Mouse (Mus musculus) hindbrain, embryonic 16.5 days (tissue): Measurements from ENCODE around the gene Slc12a8. TPM values are rescaled to one million over a fixed set of nuclear protein-coding genes. Genes with fewer than 3 reads are reported as not detected.

Experiments
- ATAC-seq: fragments of 200-750 bp; cut with Nextera tagmentation; 2 replicates; pipeline ENCODE4 v1.8.0; 2017; ENCODE audit warnings: moderate TSS enrichment, moderate library complexity
- H3K27ac ChIP-seq: fragments of 300-500 bp; sonication (generic); 2 replicates; pipeline ENCODE4 v1.5.1; 2014; ENCODE audit warnings: low read depth, mild to moderate bottlenecking, control low read depth, low read length, moderate library complexity
- H3K27me3 ChIP-seq: fragments of 300-500 bp; sonication (generic); replicated peaks from 2 replicates; pipeline ENCODE4 v1.6.1; 2014; ENCODE audit warnings: low read length; ENCODE audit not compliant: control insufficient read depth, insufficient read depth
- H3K36me3 ChIP-seq: fragments of 300-500 bp; sonication (generic); 2 replicates; pipeline ENCODE4 v1.6.1; 2014; ENCODE audit warnings: mild to moderate bottlenecking, low read length, moderate library complexity, mixed read lengths; ENCODE audit not compliant: control insufficient read depth, insufficient read depth
- H3K4me1 ChIP-seq: fragments of 300-500 bp; sonication (generic); 2 replicates; pipeline ENCODE4 v1.6.1; 2014; ENCODE audit warnings: low read depth, low read length; ENCODE audit not compliant: control insufficient read depth, insufficient read depth
- H3K4me2 ChIP-seq: fragments of 300-500 bp; sonication (generic); 2 replicates; pipeline ENCODE4 v1.6.1; 2014; ENCODE audit warnings: mild to moderate bottlenecking, low read length, control low read depth, moderate library complexity
- H3K4me3 ChIP-seq: fragments of 300-500 bp; sonication (generic); 2 replicates; pipeline ENCODE4 v1.5.1; 2014; ENCODE audit warnings: mild to moderate bottlenecking, low read length, control low read depth, moderate library complexity
- H3K9ac ChIP-seq: fragments of 300-500 bp; sonication (generic); 2 replicates; pipeline ENCODE4 v1.6.1; 2014; ENCODE audit warnings: low read depth, mild to moderate bottlenecking, control low read depth, low read length, moderate library complexity
- H3K9me3 ChIP-seq: fragments of 300-500 bp; sonication (generic); 2 replicates; pipeline ENCODE4 v1.6.1; 2014; ENCODE audit warnings: mild to moderate bottlenecking, low read length, moderate library complexity; ENCODE audit not compliant: control insufficient read depth
- WGBS: fragments of 180-500 bp; shearing (Covaris S2); extraction: QIAGEN DNeasy Blood & Tissue Kit; methylation state at CpG from one replicate; pipeline ENCODE4 v1.1.7; 2014; 5-methylcytosine and 5-hydroxymethylcytosine counted together
- polyA plus RNA-seq: library from polyadenylated mRNA; unstranded; fragments of >200 nt; fragmentation: Nextera tagmentation; extraction: Ambion mirVana; gene quantifications from 2 replicates; pipeline ENCODE4 v1.2.1, GENCODE M21; 2015

The Slc12a8 gene
- polyA plus RNA-seq, 1 experiment from 2014 or later, result 1.5 TPM

DNA sequence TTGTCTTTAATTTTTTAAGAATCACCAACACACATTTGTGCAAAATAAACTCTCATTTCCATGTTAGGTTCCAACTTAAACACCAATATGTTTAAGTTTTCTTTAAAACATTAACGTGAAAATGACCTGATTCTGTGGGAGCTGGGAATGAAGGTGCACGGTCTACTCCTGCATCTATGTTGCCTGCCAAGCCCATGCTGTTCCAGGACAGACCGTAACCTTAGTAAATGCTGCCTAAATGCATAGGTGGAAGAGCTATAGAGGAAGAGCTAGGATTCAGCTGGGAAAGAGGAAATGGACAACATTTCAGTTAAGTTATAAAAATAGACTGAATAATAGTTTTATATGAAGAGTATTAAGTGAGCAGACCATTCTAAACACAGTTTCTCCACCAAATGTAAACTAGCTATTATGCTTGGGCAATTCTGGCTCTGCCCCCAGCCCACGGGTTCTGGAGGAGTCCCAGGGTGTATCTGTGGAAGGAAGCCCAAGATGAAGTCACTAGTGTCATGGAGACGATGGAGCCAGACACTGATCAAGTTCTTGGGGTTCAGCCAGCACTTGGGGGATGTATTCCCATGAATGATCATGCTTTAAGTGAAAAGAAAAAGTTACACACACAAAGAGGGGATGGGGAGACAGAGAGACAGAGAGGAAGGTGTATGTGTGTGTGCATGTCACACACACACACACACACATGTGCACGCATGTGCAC lies 95.1 kb downstream of the Slc12a8 start:
- no peaks in the 10 kb centered on the region for H3K27me3 ChIP-seq
- ATAC-seq, result peak; percentile 54; the same call in 1 of the 2 replicates
- H3K9ac ChIP-seq, result no peak overlapping the region
- H3K36me3 ChIP-seq, result no peaks in the 10 kb centered on the region
- H3K4me2 ChIP-seq, result no peak overlapping the region
- no peak overlapping the region for H3K4me3 ChIP-seq
- no peaks in the 10 kb centered on the region for H3K4me1 ChIP-seq
- no peaks in the 10 kb centered on the region for H3K9me3 ChIP-seq
- H3K27ac ChIP-seq, result no peak overlapping the region
- 70% methylated on average over 6 of the region's 6 CpGs for WGBS

DNA sequence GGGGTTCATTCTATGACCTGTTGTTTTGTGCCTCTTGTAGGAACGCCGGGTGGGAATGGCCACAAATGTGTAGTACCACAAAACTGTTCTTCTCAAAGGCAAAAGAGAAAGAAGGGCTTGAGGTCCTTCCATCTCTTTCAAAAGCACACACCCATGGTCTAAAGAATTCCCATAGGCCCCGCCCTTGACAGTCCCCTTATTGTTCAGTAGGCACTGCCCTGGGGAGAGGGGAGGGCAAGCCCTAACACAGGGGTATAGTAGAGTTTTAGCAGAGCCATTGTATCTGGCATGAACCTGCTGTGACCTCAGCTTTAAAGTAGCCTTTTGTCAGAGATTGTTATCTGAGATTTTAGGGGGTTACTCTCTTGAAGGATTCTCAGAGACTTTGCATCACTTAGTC lies 98.9 kb downstream of the Slc12a8 start:
- H3K4me3 ChIP-seq, result no peak overlapping the region
- no peaks in the 10 kb centered on the region for H3K27me3 ChIP-seq
- 50% methylated on average over 3 of the region's 3 CpGs for WGBS
- H3K4me1 ChIP-seq, result no peaks in the 10 kb centered on the region
- no peak overlapping the region for H3K27ac ChIP-seq
- H3K9ac ChIP-seq, result no peak overlapping the region
- ATAC-seq, result no peak
- no peaks in the 10 kb centered on the region for H3K36me3 ChIP-seq
- H3K9me3 ChIP-seq, result peaks cover 2% of the 10 kb centered on the region; the same call in 1 of the 2 replicates
- no peak overlapping the region for H3K4me2 ChIP-seq

DNA sequence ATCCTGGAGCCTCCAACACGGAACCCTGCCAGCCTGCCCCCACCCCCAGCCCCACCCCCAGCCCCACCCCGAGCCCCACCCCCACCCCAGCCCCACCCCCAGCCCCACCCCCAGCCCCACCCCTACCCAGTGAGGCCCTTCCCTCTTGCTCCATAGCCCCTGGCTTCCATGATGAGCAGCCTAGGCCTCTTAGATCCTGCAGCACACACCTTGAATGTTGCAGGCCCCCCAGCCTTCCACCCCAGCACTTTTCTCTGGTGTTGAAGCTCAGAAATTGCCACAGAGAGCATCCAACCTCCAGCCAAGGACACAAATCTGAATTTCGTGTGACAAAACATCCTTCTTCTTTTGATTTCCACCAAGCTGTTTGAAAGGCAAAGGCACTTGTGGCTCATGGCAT lies 104.7 kb downstream of the Slc12a8 start:
- Histone ChIP-seq H3K27me3 (no peaks in the 10 kb centered on the region), H3K9me3 (peaks cover 2% of the 10 kb centered on the region; the same call in 1 of the 2 replicates), H3K4me2 (no peak overlapping the region), H3K4me1 (no peaks in the 10 kb centered on the region), H3K27ac (no peak overlapping the region), H3K9ac (no peak overlapping the region), H3K36me3 (no peaks in the 10 kb centered on the region), H3K4me3 (no peak overlapping the region)
- ATAC-seq, result no peak
- WGBS, result 71% methylated on average over 2 of the region's 3 CpGs

DNA sequence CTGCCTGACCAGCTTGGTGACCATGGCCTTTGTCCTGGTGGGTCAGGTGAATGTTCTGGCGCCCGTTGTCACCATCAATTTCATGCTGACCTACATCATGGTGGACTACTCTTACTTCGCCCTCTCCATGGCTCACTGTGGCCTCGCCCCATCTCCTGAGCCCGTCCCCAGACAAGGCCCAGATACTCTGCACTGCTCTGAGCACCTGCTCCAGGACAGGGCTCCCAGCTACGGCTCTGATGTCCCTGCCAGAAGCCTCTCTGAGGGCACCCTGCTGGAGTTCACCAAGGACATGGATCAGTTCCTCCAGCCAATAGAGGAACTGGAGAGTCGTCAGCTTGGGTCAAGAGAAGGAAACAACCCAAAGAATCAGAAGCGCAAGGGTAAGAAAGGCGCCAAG lies 107.5 kb downstream of the Slc12a8 start:
- WGBS, result 93% methylated on average over 9 of the region's 9 CpGs
- Histone ChIP-seq H3K4me2 (no peak overlapping the region), H3K4me1 (no peaks in the 10 kb centered on the region), H3K4me3 (no peak overlapping the region), H3K36me3 (no peaks in the 10 kb centered on the region), H3K9ac (no peak overlapping the region), H3K9me3 (peaks cover 2% of the 10 kb centered on the region; the same call in 1 of the 2 replicates), H3K27ac (no peak overlapping the region), H3K27me3 (no peaks in the 10 kb centered on the region)
- ATAC-seq, result no peak

DNA sequence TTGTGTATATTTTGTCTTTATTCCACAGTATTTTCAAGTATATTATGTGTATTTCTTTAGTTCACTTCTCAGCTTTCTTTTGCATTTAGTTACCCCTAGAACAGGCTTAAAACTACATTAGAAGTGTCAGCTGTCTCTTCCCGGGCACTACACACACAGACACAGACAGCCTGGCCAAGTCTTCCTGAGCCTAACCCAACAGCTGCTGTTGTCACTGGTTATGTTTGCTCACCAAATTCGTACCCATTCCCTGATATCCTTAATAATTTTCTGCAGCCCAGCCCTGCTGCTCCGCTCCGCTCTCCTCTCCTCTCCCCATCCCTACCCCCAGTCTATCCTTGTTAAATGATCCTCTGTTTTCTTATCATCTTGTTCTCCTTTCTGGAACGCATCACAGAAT lies 112.4 kb downstream of the Slc12a8 start:
- no peak overlapping the region for H3K4me2 ChIP-seq
- no peaks in the 10 kb centered on the region for H3K4me1 ChIP-seq
- no peak for ATAC-seq
- no peaks in the 10 kb centered on the region for H3K36me3 ChIP-seq
- no peak overlapping the region for H3K27ac ChIP-seq
- no peak overlapping the region for H3K9ac ChIP-seq
- 89% methylated on average over 5 of the region's 5 CpGs for WGBS
- H3K4me3 ChIP-seq, result no peak overlapping the region
- H3K27me3 ChIP-seq, result no peaks in the 10 kb centered on the region
- H3K9me3 ChIP-seq, result no peaks in the 10 kb centered on the region

DNA sequence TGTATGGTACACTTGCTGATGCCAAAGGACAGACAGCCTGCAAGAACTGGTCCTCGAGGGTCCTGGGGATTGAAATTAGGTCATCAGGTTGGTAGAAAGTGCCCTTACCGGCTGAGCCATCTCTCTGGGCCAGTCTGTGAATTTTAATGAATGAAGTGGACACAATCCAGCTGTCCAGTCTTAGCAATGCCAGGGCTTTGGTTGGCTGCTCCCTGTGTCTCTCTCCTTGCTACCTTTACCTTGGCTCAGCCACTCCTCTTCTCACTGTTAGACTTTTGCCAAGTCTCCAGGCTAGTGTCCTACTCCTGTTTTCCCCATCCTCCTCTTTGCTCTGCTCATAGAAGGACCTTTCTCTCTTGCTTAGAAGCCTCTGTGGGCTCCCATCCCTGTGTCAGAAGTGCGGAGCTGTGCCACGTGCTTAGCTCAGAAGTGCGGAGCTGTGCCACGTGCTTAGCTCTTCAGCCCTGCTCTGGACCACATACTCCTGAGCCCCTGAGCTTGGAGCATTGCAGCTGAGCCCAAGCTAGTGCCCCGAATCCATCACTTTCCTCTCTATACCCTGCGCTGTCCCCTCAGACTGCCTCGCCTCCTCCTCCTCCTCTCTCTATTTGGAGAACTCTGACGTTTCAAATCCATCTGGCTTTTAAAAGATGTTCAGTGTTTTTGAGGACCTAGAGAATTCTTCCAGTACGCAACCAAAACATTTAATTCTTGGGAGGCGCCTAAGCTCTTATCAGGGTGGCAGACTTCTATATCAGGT lies 118.9 kb downstream of the Slc12a8 start:
- Histone ChIP-seq H3K36me3 (no peaks in the 10 kb centered on the region), H3K4me3 (no peak overlapping the region), H3K9me3 (no peaks in the 10 kb centered on the region), H3K4me2 (no peak overlapping the region), H3K27me3 (no peaks in the 10 kb centered on the region), H3K9ac (no peak overlapping the region), H3K27ac (no peak overlapping the region), H3K4me1 (no peaks in the 10 kb centered on the region)
- 84% methylated on average over 12 of the region's 12 CpGs for WGBS
- ATAC-seq, result no peak

DNA sequence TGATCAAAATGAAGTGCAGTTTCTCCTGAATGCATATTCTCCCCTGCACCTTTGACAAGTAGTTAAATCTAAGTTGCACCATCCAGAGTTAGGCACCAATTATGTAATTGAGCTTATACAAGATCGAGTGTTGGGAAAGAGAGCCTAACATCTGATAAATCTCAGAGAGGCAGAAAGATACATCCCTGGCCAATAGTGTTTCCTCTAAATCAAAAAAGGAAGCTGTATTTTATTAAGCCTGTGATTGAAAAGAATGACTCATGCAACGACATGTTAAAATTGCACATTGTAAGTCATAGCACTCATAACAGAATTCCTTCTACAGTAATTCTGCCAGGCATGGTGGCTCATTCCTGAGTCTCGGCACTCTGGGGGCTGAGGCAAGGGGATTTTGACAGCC lies 124.7 kb downstream of the Slc12a8 start:
- H3K4me1 ChIP-seq, result no peaks in the 10 kb centered on the region
- no peaks in the 10 kb centered on the region for H3K27me3 ChIP-seq
- no peak overlapping the region for H3K9ac ChIP-seq
- no peak overlapping the region for H3K27ac ChIP-seq
- H3K9me3 ChIP-seq, result 0 out of 2 replicates have a peak, but pooled peaks cover under 1% of the 10 kb centered on the region
- ATAC-seq, result no peak
- H3K4me2 ChIP-seq, result no peak overlapping the region
- no peak overlapping the region for H3K4me3 ChIP-seq
- no peaks in the 10 kb centered on the region for H3K36me3 ChIP-seq
- WGBS, result 74% methylated on average over 3 of the region's 3 CpGs

DNA sequence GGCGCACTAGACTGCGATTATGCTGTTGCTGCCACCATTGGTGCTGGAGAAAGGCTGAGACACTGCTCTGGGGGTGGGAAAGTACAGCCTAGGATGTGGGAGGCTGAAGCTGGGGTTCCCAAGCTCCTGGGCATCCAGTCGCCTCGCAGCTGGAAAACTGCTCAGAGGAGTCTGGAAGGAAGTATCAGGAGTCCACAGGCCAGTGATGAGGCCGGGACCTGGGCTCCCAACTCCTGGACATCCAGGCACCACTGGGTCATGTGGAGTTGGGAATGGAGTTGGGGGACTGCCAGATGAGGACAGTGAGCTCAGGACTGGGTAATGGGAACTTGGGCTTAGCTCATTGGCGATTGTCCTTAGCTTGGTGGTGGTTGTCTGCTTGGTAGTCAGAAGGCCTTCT lies 136.0 kb downstream of the Slc12a8 start:
- no peak overlapping the region for H3K27ac ChIP-seq
- H3K4me2 ChIP-seq, result no peak overlapping the region
- H3K4me1 ChIP-seq, result no peaks in the 10 kb centered on the region
- H3K4me3 ChIP-seq, result no peak overlapping the region
- no peaks in the 10 kb centered on the region for H3K36me3 ChIP-seq
- peaks cover 2% of the 10 kb centered on the region; the same call in 1 of the 2 replicates for H3K9me3 ChIP-seq
- 95% methylated on average over 6 of the region's 6 CpGs for WGBS
- no peaks in the 10 kb centered on the region for H3K27me3 ChIP-seq
- no peak for ATAC-seq
- H3K9ac ChIP-seq, result no peak overlapping the region

DNA sequence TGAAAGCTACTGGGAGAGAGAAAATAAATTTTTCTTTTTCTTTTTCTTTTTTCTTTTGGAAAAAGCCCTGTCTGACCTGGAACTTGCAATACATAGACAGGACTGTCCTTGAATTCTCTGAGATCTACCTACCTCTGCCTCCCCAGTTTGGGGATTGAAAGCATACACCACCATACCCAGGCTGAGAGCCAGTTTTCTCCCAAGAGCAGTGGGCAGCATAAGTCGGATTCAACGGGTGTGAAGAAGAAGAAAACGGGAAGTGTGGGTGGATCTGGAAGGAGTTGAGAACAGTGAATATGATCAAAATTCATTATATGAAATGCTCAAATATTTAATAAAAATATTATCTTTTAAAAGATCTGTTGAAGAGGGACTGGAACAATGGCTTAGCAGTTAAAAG lies 138.3 kb downstream of the Slc12a8 start:
- no peaks in the 10 kb centered on the region for H3K36me3 ChIP-seq
- no peak overlapping the region for H3K27ac ChIP-seq
- WGBS, result 93% methylated on average over 3 of the region's 3 CpGs
- H3K9me3 ChIP-seq, result 0 out of 2 replicates have a peak, but pooled peaks cover 2% of the 10 kb centered on the region
- no peaks in the 10 kb centered on the region for H3K27me3 ChIP-seq
- H3K4me2 ChIP-seq, result no peak overlapping the region
- no peak overlapping the region for H3K9ac ChIP-seq
- H3K4me3 ChIP-seq, result no peak overlapping the region
- no peaks in the 10 kb centered on the region for H3K4me1 ChIP-seq
- no peak for ATAC-seq
